Mouse (Mus musculus) layer of hippocampus, postnatal 14 days (tissue): ENCODE data around the gene Olfr156. TPM values are rescaled to one million over a fixed set of nuclear protein-coding genes. Genes with fewer than 3 reads are reported as not detected.
"Not testable (repeated sequence)": the region's sequence is repeated elsewhere in the genome, so short reads cannot be mapped to it uniquely, and the experiment has no call there.

Experiments
- DNase-seq, 2 experiments: peaks; one replicate each; pipeline ENCODE4 v3.0.0; 2021 to 2022; ENCODE audit warnings: low spot score in 2 of 2, mixed read lengths in 1 of 2
- long read RNA-seq, 2 experiments: library from polyadenylated mRNA; stranded (forward); transcript quantifications; one replicate each; pipeline ENCODE4 v2.0.0; 2021
- total RNA-seq, 2 experiments: library from RNA; stranded (reverse); gene quantifications; 2 replicates each; pipeline ENCODE4 v1.2.3; 2021

Olfr156 gene
- not detected for total RNA-seq
- long read RNA-seq, experiment 1: 0 reads
- long read RNA-seq, experiment 2: 0 reads

DNA sequence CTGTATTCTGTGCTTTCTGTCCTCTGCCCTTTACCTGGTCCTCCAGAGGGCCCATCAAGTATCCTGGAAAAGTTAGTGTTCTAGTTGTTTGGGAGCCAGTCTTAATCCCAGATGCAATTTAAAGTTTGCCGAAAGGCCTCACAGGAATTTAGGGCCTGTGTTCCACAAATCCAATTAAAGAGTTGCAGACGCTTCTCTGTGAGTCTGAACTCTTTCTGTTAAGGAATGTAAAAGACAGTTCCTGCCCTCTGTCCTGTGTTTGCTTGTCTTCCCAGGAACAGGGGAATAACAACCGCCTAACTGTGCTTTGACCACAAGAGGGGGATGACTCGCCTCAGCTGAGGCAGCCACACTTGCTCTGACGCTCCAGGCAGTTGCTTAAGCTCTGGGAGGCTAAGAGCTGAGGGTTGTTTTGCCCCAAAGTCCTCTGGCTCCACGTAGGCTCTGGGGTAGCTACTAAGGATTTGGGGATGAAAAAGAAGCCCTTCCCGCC lies at the start of gene Olfr156:
TSS of gene Olfr156 (minus strand) at position 51 of the 493 bp plus-strand sequence.
- peak in 1 of 2 experiments; percentile 12 for DNase-seq

GRCm38 (mm10) chr4:43869821-43870220 lies 46.1 kb upstream of the Olfr156 start:
- DNase-seq: no peak

GRCm38 (mm10) chr4:43863298-43863697 lies 39.6 kb upstream of the Olfr156 start:
- DNase-seq: no peak

DNA sequence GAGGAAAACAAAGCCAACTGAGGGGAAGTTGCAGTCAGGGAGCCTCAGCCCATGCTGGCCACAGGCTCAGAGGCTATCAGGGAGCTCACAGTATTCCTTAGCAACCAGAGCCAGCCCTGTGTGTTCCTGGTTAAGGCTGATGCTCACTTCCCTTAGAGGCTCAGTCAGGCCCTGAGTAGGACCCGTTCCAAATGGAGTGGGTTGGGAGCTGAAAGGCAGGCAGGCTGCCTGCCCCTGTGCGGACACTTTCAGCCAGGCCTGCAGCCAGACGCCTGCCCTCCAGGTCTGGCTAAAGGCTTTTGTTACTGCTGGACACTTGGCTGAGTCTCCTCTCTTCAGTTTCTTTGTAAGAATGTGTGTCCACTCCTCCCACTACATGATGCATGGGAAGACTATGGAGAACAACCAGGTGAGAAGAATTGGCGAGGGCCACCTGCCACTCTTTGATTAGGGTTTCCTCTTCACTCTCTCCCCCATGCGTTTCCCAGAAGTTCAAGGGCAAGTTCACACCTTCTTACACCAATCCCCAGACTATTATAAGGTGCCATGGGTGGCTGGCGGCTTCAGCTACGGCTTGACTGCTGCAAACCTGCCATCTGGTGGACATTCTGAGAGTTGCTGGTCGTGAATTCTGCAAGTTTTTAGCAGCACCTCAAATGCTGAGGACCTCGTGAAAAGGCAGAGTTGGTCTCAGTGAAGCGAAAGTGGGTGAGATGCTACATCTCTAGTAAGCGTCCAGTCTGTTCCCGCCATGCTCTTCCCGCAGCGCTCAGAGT lies 37.2 kb upstream of the Olfr156 start:
- peak; percentile 59 to 68 for DNase-seq

GRCm38 (mm10) chr4:43859886-43860285 lies 36.2 kb upstream of the Olfr156 start:
- DNase-seq: no peak

- no peak for DNase-seq
These were observed 30.4 kb upstream of the Olfr156 start for GRCm38 (mm10) chr4:43854101-43854500.

GRCm38 (mm10) chr4:43851265-43851664 lies 27.6 kb upstream of the Olfr156 start, which contains the start of gene Olfr155:
Gene Olfr155, plus strand, starts transcription at chr4:43851565.
- DNase-seq: no peak

DNA sequence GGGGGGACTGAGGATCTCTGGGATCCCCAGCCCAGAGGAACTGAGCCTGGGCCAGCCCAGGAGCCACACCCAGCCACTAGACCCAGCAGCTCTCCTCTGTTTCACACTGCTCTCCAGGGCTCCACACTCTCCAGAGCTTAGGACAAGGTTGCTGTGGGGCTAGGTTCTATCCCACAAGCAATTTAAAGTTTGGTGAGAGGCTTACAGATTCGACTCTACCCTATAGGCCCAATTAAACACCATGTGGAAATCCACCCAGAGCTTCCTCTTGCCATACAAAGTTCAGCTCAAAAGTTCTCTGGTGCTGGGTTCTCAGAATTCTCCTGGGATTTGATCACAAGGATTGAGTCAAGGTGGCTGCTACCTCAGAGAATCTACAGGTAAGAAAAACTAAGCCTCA lies 16.4 kb upstream of the Olfr156 start, which contains the start of gene Olfr157:
TSS of gene Olfr157 (minus strand) at position 101 of the 400 bp plus-strand sequence.
- DNase-seq: no peak

- no peak for DNase-seq
These were observed 14.6 kb upstream of the Olfr156 start for GRCm38 (mm10) chr4:43838326-43838725.

- DNase-seq: no peak
These were observed 11.1 kb upstream of the Olfr156 start for GRCm38 (mm10) chr4:43834749-43835148.

GRCm38 (mm10) chr4:43833752-43834151 lies 10.1 kb upstream of the Olfr156 start:
- no peak for DNase-seq

GRCm38 (mm10) chr4:43832031-43832430 lies 8.3 kb upstream of the Olfr156 start:
- no peak for DNase-seq

- DNase-seq: no peak
These were observed 5.1 kb upstream of the Olfr156 start for GRCm38 (mm10) chr4:43828806-43829205.

- no peak for DNase-seq
These were observed 672 bp downstream of the Olfr156 start for GRCm38 (mm10) chr4:43822896-43823550.

DNA sequence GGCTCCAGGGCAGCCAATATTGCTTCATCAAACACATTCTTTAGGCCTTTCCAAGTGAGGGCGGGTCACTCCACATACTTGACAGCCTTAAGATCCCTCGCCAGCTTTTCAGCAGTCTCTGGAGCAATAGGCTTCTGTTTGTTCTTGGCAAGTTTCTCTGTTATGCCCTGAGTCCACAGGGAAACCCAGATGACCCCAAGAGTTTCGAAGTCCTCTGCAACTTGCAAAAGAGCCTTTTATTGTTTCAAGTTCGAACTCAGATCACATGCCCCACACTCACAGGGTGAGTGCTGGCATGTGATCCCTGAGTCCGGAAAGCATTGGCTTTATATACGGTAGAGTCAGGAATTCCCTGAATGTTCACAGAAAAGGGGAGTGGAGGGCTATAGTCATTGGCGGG lies 24.8 kb downstream of the Olfr156 start:
- no peak for DNase-seq

- DNase-seq: not testable (repeated sequence)
These were observed 27.9 kb downstream of the Olfr156 start for GRCm38 (mm10) chr4:43795844-43796243.

GRCm38 (mm10) chr4:43795296-43795695 lies 28.4 kb downstream of the Olfr156 start:
- DNase-seq: no peak

DNA sequence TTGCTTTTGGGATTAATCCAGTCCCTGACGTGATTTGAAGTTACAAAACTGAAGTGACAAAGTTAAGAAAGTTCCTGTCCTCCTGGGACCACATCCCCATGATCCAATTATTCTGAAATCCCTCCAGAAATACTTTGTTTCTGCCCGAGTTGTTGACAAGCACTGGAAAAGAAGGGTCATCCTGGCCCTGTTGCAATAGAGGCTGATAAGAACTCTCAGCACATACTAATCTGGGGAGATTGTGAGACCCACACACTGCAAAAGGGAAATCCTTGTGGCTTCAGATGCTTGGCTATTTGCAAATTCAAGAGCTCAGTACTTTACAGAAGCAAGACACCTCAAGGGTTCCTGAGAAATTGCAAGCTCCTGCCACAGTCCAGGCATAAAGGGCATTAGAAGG lies 51.4 kb downstream of the Olfr156 start:
- no peak for DNase-seq

- no peak for DNase-seq
These were observed 52.1 kb downstream of the Olfr156 start for GRCm38 (mm10) chr4:43771626-43772025.

- DNase-seq: no peak
These were observed 52.8 kb downstream of the Olfr156 start, which contains the start of gene Olfr159 for GRCm38 (mm10) chr4:43770909-43771308. Gene Olfr159, minus strand, starts transcription at chr4:43771009.
